Mouse (Mus musculus) T-cell, adult 2 months (primary cell): ENCODE measurements at regions not wholly inside any gene's neighbourhood (a gene's known extent, or its start where the extent isn't known, plus 50 kb on each side); places are given as distances from the start of the nearest gene placed in this dataset.

ENCODE experiments used
- DNase-seq: peaks from one replicate; pipeline ENCODE4 v3.0.0; 2022; ENCODE audit warnings: low spot score

- DNase-seq, result peak; percentile 86
Measured at GRCm38 (mm10) chr10:96724436-96725175, 107.8 kb downstream of the Btg1 start.

- DNase-seq, result no peak
Measured at GRCm38 (mm10) chr10:96726801-96727780, 110.3 kb downstream of the Btg1 start.

- DNase-seq, result no peak
Measured at GRCm38 (mm10) chr10:96733581-96733980, 116.8 kb downstream of the Btg1 start.

- DNase-seq, result no peak
Measured at GRCm38 (mm10) chr10:96735146-96735545, 118.3 kb downstream of the Btg1 start.

GRCm38 (mm10) chr10:96735885-96736628 is 119.3 kb downstream of the Btg1 start:
- DNase-seq, result no peak

GRCm38 (mm10) chr10:96737972-96738371 is 121.2 kb downstream of the Btg1 start:
- DNase-seq, result no peak

GRCm38 (mm10) chr10:96738606-96739005 is 121.8 kb downstream of the Btg1 start:
- DNase-seq, result no peak

GRCm38 (mm10) chr10:96744167-96744777 is 127.5 kb downstream of the Btg1 start:
- no peak for DNase-seq

GRCm38 (mm10) chr10:96747015-96747663 is 130.3 kb downstream of the Btg1 start:
- DNase-seq, result no peak

GRCm38 (mm10) chr10:96750861-96751260 is 134.1 kb downstream of the Btg1 start:
- DNase-seq, result no peak

GRCm38 (mm10) chr10:96751580-96752264 is 134.9 kb downstream of the Btg1 start:
- peak; percentile 61 for DNase-seq

- no peak for DNase-seq
Measured at GRCm38 (mm10) chr10:96752531-96752930, 135.7 kb downstream of the Btg1 start.

- DNase-seq, result no peak
Measured at GRCm38 (mm10) chr10:96753521-96753920, 136.7 kb downstream of the Btg1 start.

GRCm38 (mm10) chr10:96755674-96756073 is 138.9 kb downstream of the Btg1 start:
- DNase-seq, result no peak

- DNase-seq, result no peak
Measured at GRCm38 (mm10) chr10:96756355-96757084, 139.7 kb downstream of the Btg1 start.

- no peak for DNase-seq
Measured at GRCm38 (mm10) chr10:96757311-96757710, 140.5 kb downstream of the Btg1 start.

GRCm38 (mm10) chr10:96761601-96762000 is 144.8 kb downstream of the Btg1 start:
- DNase-seq, result no peak

- DNase-seq, result no peak
Measured at GRCm38 (mm10) chr10:96765626-96766025, 148.8 kb downstream of the Btg1 start.

- no peak for DNase-seq
Measured at GRCm38 (mm10) chr10:96778220-96778619, 161.4 kb downstream of the Btg1 start.

GRCm38 (mm10) chr10:96783966-96784365 is 167.2 kb downstream of the Btg1 start:
- DNase-seq, result no peak
